Mouse (Mus musculus) olfactory bulb, adult 2 months (tissue): ENCODE measurements around the gene Cfap58.

Source experiments
- CTCF ChIP-seq: fragments of 200-500 bp; IDR thresholded peaks from 2 replicates; pipeline ENCODE4 v1.5.1; 2012; ENCODE audit warnings: low read depth, mild to moderate bottlenecking, low read length, moderate library complexity; ENCODE audit not compliant: insufficient read depth
- POLR2A ChIP-seq: fragments of 200-500 bp; IDR thresholded peaks from 2 replicates; pipeline ENCODE4 v1.6.1; 2012; ENCODE audit warnings: mild to moderate bottlenecking, low read depth, low read length, moderate library complexity; ENCODE audit not compliant: insufficient read depth

GRCm38 (mm10) chr19:47914191-47914590, 23.3 kb upstream of the Cfap58 start:
- TF ChIP-seq POLR2A, result no peak
- TF ChIP-seq CTCF, result no peak
